Mouse (Mus musculus) ES-E14 (cell line): Measurements from ENCODE around the gene Prmt2. TPM values are rescaled to one million over a fixed set of nuclear protein-coding genes. Genes with fewer than 3 reads are reported as not detected.

Experiments
- DNase-seq: peaks from one replicate; pipeline ENCODE4 v3.0.0-alpha.2; 2013; ENCODE audit warnings: low read depth, low spot score
- H3K27ac ChIP-seq: 2 replicates; pipeline ENCODE4 v1.5.1; 2012; ENCODE audit warnings: low read depth, mild to moderate bottlenecking, low read length, moderate library complexity, mixed read lengths; ENCODE audit not compliant: poor library complexity, insufficient read depth, severe bottlenecking
- H3K36me3 ChIP-seq: 2 replicates; pipeline ENCODE4 v1.6.1; 2012; ENCODE audit warnings: mild to moderate bottlenecking, low read length, moderate library complexity, mixed read lengths; ENCODE audit not compliant: control insufficient read depth, poor library complexity, insufficient read depth, severe bottlenecking
- H3K4me1 ChIP-seq, 2 experiments: fragments of 150-350 bp in 1 of 2; sonication (generic) in 1 of 2; 2 replicates each; pipeline ENCODE4 v1.6.1; 2012; ENCODE audit warnings: low read length in 2 of 2, mild to moderate bottlenecking in 1 of 2, mixed read lengths in 1 of 2; ENCODE audit not compliant: control insufficient read depth in 2 of 2, insufficient read depth in 2 of 2, poor library complexity in 1 of 2
- H3K4me3 ChIP-seq, 2 experiments: fragments of 150-350 bp in 1 of 2; sonication (generic) in 1 of 2; 2 replicates each; pipeline ENCODE4 v1.5.1; 2012; ENCODE audit warnings: low read length in 2 of 2, low read depth in 1 of 2, mild to moderate bottlenecking in 1 of 2, mixed read lengths in 1 of 2; ENCODE audit not compliant: insufficient read depth in 1 of 2, poor library complexity in 1 of 2, severe bottlenecking in 1 of 2
- H3K9ac ChIP-seq: 2 replicates; pipeline ENCODE4 v1.6.1; 2012; ENCODE audit warnings: low read depth, mild to moderate bottlenecking, low read length, mixed read lengths; ENCODE audit not compliant: poor library complexity, insufficient read depth, severe bottlenecking
- H3K9me3 ChIP-seq: fragments of 150-350 bp; sonication (generic); 2 replicates; pipeline ENCODE4 v1.6.1; 2012; ENCODE audit warnings: low read depth, mild to moderate bottlenecking, low read length; ENCODE audit not compliant: control insufficient read depth, insufficient read depth
- CHD2 ChIP-seq: IDR thresholded peaks from 2 replicates; pipeline ENCODE4 v1.6.1; 2014; ENCODE audit warnings: mild to moderate bottlenecking, low read depth, low read length, inconsistent platforms
- HCFC1 ChIP-seq: IDR thresholded peaks from 2 replicates; pipeline ENCODE4 v1.6.1; 2012; ENCODE audit warnings: low read length, inconsistent platforms, borderline replicate concordance; ENCODE audit not compliant: insufficient read depth
- MAFK ChIP-seq: IDR thresholded peaks from 2 replicates; pipeline ENCODE4 v1.6.1; 2014; ENCODE audit warnings: mild to moderate bottlenecking, low read depth, low read length, inconsistent platforms; ENCODE audit not compliant: insufficient read depth
- ZC3H11A ChIP-seq: IDR thresholded peaks from 2 replicates; pipeline ENCODE4 v1.6.1; 2012; ENCODE audit warnings: low read depth, mild to moderate bottlenecking, inconsistent platforms, low read length, borderline replicate concordance
- ZNF384 ChIP-seq: IDR thresholded peaks from 2 replicates; pipeline ENCODE4 v1.6.1; 2012; ENCODE audit warnings: low read depth, low read length, inconsistent platforms
- in situ Hi-C, 2 experiments: fragments of 600-800 bp; cut with MboI; formaldehyde crosslinking; loops; one replicate each; pipeline ENCODE4 v1.15.1; 2025; ENCODE audit warnings: low sequenced_read_pairs in 2 of 2, inconsistent platforms in 1 of 2; ENCODE audit not compliant: unreplicated experiment in 2 of 2
- total RNA-seq: library from RNA; depleted of rRNA; stranded (reverse); fragments of 300-350 nt; gene quantifications from 2 replicates; pipeline ENCODE4 v1.2.3, GENCODE M21; 2012

Prmt2 gene
- total RNA-seq, 1 experiment, result 21.5 TPM

- Histone ChIP-seq H3K36me3 (no peaks in the 10 kb centered on the region), H3K9ac (no peak overlapping the region), H3K27ac (no peak overlapping the region), H3K9me3 (no peaks in the 10 kb centered on the region), H3K4me1 (no peaks in the 10 kb centered on the region), H3K4me3 (no peak overlapping the region)
- TF ChIP-seq CHD2, result no peak
- TF ChIP-seq ZNF384, result no peak
- TF ChIP-seq ZC3H11A, result no peak
- no peak for TF ChIP-seq MAFK
- TF ChIP-seq HCFC1, result no peak
- in situ Hi-C loops, result no loop called here
- DNase-seq, result no peak
Observed at GRCm38 (mm10) chr10:76257719-76258390, 20.2 kb upstream of the Prmt2 start.

- Histone ChIP-seq H3K9ac (no peak overlapping the region), H3K27ac (no peak overlapping the region), H3K9me3 (no peaks in the 10 kb centered on the region), H3K4me3 (no peak overlapping the region), H3K36me3 (no peaks in the 10 kb centered on the region), H3K4me1 (no peaks in the 10 kb centered on the region)
- TF ChIP-seq HCFC1 (no peak), CHD2 (no peak), ZC3H11A (no peak), MAFK (no peak), ZNF384 (no peak)
- in situ Hi-C loops, result no loop called here
- DNase-seq, result no peak
Observed at GRCm38 (mm10) chr10:76257231-76257630, 19.6 kb upstream of the Prmt2 start.

- Histone ChIP-seq H3K36me3 (no peaks in the 10 kb centered on the region), H3K4me3 (no peak overlapping the region), H3K9ac (no peak overlapping the region), H3K4me1 (no peaks in the 10 kb centered on the region), H3K9me3 (no peaks in the 10 kb centered on the region), H3K27ac (no peak overlapping the region)
- no peak for DNase-seq
- in situ Hi-C loops, result no loop called here
- no peak for TF ChIP-seq HCFC1
- no peak for TF ChIP-seq CHD2
- TF ChIP-seq MAFK, result no peak
- no peak for TF ChIP-seq ZNF384
- TF ChIP-seq ZC3H11A, result no peak
Observed at GRCm38 (mm10) chr10:76255617-76256016, 18.0 kb upstream of the Prmt2 start.

GRCm38 (mm10) chr10:76253536-76253935 is 15.9 kb upstream of the Prmt2 start, which contains the start of gene S100b:
Gene S100b, plus strand, starts transcription at chr10:76253853.
- H3K4me1 ChIP-seq, result no peaks in the 10 kb centered on the region
- TF ChIP-seq ZC3H11A (no peak), ZNF384 (no peak), MAFK (no peak), HCFC1 (no peak), CHD2 (no peak)
- H3K27ac ChIP-seq, result no peak within 1 kb of the TSS
- H3K36me3 ChIP-seq, result no peaks in the 10 kb centered on the region
- no peak within 1 kb of the TSS for H3K9ac ChIP-seq
- no peak within 1 kb of the TSS for H3K4me3 ChIP-seq
- no peaks in the 10 kb centered on the region for H3K9me3 ChIP-seq
- in situ Hi-C loops, result no loop called here
- DNase-seq, result no peak

GRCm38 (mm10) chr10:76253079-76253478 is 15.4 kb upstream of the Prmt2 start:
- Histone ChIP-seq H3K9ac (no peak overlapping the region), H3K36me3 (no peaks in the 10 kb centered on the region), H3K4me3 (no peak overlapping the region), H3K27ac (no peak overlapping the region), H3K4me1 (no peaks in the 10 kb centered on the region), H3K9me3 (no peaks in the 10 kb centered on the region)
- in situ Hi-C loops, result no loop called here
- DNase-seq, result no peak
- TF ChIP-seq HCFC1, result no peak
- no peak for TF ChIP-seq MAFK
- TF ChIP-seq ZC3H11A, result no peak
- TF ChIP-seq ZNF384, result no peak
- TF ChIP-seq CHD2, result no peak
